Mouse (Mus musculus) telencephalon, adult 2 months (tissue): ENCODE data around the gene 2200002J24Rik.

Experiments used
- DNase-seq: peaks from one replicate; pipeline ENCODE4 v3.0.0-alpha.2; 2011; ENCODE audit warnings: low read depth, low spot score

The 2200002J24Rik gene

DNA sequence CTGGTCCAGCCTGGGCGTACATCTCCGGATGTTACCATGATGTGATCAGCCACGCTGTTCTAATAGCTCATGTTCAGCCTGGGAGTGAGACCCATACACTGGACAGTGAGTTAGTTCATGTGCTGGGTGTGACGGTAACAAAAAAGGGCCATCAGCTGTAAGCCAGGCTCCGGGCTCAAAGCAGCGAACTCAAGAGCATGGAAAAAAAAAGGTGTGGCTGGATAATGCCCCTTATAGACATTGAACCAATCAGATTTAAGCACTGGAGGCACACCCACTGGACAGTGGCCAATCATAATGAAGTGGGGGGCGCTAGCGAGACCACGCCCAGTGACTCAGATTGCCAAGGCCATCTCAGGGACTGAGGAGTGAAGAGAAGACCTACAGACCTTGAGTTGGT is at the start of gene 2200002J24Rik:
Gene 2200002J24Rik (plus strand): TSS at position 338 of the 400 bp plus-strand sequence.
- DNase-seq, result no peak

DNA sequence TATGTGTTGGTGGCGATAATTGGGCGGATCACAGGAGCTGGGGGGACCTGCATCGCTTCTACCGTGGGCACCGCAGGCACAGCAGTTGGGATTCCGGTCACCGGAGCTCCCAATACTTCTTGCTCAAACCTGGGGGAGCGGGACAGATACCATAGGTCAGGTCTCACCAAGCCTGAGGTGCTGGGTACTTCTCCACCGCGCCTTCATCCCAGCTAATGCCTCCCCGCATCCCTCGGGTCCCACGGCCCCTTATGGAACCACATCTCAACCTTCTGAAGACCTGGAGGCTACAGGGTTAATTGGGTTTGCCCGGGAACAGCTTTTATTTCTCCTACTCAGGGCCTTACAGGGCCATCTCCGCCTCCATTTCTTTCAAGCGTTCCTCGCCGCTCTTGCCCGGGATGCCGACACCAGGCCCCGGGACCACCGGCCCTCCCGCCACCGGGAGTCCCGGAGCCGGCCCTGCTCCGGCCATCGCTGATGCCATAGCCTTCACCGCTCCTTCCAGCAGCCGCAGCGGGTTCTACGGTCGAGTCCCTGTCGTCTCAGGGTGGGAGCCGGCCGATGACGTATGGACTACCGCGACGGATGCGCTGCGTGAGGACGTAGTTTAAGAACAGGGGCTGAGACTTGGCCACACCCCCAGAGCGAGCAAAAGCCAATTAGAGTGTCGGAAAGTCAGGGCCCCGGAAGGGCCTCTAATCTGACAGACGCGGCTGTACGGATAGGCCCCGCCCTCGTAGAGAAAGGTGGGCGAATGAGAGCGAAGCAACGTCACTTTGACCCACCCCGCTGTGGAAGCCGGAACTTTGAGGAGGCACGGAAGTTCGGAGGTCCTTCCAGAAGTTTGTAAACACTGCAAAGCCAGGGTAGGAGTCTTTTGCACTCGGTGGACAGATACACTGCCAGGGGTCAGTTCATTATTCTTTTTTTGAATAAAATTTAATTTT is 48.9 kb upstream of the 2200002J24Rik start, which contains the start of gene Rbm42:
Gene Rbm42 (minus strand): TSS at position 727 of the 950 bp plus-strand sequence.
- DNase-seq, result peak; percentile 99

DNA sequence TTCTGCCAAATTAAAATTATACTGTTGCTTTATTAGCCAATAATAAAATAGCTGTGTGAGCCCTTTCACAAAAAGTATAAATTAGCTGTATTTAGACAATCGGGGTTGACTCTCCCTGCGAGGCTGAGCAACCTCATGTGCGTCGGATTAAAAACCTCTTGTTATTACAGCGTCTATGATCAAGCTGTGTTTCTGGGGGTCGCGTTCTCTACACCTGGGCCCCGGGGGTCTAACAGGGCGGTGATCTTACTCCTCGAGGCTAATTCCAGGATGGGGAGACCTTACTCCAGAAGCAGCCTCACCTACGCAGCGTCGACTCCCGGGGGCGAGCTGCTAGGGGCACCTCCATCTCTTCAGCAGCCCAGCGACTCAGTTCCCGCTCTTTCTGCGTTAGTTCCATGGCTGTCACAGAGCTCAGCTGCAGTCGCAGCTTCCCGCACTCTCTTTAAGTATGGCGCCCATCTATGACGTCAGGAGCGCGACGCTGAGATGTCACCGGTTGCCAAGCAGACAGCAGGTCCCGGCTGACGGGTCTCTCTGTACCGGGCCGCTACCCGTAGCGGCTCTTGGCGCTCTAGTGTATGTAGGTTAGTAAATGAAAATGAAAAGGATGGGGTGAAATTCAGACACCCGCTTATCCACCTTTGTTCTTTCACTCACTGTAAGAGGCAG is 34.1 kb upstream of the 2200002J24Rik start, which contains the start of gene Haus5:
Gene Haus5 (minus strand): TSS at position 466 of the 672 bp plus-strand sequence.
- peak; percentile 91 for DNase-seq

DNA sequence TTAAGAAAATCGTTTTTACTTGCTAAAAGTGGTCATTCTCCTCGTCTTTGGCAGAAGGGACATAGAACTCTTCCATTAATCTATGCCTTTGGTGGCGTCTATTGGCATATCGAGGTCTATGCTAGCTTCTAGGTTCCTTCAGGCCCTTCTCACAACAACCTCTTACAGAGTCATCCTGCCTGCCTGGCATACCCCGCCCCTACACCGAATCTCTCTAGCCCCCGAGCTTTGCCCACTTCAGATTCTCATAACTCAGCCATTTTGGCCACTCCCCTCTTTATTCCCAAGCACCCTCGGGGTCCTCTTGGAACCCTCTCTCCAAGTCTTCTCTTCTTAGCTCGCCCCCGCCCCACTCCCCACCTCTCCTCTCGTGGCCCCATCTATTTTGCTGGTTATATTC is 33.4 kb upstream of the 2200002J24Rik start:
- no peak for DNase-seq

DNA sequence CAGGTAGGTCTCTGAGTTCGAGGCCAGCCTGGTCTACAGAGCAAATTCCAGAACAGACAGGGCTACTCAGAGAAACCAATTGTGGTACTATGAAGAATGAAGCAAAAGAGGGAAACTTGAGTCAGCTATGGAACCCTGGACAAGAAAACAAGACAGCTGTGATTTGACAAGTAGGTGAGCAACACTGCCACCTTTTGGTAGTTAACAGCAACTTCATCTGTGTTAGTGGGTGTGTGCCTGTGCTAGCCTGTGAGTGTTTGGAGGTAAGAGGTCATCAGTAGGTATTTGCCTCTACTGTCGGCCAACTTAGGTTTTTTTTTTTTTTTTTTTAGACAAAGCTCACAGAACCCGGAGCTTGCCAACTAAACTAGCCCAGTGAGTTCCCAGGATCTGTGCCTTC is 29.5 kb upstream of the 2200002J24Rik start:
- DNase-seq, result no peak

DNA sequence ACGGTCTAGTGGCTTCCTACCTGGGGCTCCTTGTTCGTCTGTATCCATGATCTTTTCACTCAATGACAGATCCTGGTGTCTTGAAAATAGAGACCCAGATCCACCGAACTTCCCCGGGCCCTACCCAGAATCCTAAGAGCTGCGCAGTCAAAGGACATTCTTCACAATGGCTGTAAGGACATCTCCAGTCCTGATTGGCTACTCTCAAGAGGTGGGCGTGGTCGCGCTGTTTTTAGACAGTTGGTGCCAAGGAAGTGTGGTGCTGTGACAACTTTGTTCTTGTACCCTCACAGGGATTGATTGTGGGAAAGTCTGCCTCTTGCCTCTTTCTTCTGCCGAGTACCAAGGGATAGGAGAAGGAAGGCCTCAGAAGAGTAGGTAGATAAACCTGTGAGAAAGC is 27.2 kb upstream of the 2200002J24Rik start, which contains the start of gene Pmis2:
Gene Pmis2 (minus strand): TSS at position 126 of the 400 bp plus-strand sequence.
- DNase-seq, result no peak

DNA sequence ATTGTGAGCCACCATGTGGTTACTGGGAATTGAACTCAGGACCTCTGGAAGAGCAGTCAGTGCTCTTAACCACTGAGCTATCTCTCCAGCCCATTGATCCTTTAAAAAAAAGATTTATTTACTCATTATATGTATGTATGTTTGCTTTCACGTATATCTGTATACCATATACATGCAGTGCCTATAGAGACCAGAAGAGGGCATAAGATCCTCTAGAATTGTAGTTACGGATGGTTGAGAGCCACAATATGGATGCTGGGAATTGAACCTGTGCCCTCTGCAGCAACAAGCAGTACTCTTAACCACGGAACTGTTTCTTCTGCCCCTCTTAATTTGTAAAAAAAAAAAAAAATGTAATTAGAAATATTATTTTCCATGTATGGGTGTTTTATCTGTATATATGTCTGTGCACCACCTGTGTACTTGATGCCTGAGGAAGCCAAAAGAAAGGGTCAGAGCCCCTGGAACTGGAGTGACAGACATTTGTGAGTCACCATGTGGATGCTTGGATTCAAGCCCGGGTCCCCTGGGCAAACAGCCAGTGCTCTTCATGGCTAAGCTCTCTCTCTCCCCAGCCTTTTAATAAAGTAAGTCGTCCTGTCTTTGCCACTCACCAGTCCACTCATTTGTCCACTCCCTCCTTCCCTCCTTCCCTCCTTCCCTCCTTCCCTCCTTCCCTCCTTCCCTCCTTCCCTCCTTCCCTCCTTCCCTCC is 20.3 kb upstream of the 2200002J24Rik start:
- no peak for DNase-seq

DNA sequence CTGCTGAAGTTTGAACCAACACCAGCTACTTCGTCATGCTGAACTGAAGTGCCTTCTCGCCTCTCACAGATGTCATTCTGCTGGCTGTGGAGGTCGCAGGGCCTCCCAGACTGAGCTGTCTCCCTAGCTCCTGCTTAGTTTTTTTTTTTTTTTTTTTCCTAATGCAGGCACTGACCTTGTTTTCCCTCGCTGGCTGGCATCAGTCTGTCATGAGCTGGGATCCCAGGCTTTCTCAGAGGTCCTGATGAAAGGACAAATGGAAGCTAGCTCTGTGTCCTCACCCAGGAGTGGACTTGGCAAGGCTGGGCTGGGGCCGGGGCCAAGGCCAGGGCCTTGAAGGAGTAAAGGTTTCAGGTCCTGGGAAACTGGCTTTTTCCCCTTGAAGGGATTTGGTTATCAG is 16.8 kb upstream of the 2200002J24Rik start:
- DNase-seq, result no peak

DNA sequence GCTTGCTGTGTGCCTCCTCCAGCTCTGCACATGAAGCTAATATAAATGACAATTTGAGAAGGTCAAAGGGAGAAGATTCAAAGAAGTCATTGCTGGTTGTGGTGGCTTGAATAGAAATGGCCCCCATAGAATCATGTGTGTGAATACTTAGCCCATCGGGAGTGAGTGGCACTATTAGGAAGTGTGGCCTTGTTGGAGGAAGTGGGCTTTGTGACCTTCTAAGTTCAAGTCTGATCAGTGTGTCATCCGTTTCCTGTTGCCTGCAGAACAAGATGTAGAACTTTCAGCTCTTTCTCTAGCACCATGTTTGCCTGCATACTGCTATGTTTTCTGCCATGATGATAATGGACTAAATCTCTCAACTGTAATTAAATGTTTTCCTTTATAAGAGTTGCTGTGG is 15.3 kb upstream of the 2200002J24Rik start:
- DNase-seq, result no peak

DNA sequence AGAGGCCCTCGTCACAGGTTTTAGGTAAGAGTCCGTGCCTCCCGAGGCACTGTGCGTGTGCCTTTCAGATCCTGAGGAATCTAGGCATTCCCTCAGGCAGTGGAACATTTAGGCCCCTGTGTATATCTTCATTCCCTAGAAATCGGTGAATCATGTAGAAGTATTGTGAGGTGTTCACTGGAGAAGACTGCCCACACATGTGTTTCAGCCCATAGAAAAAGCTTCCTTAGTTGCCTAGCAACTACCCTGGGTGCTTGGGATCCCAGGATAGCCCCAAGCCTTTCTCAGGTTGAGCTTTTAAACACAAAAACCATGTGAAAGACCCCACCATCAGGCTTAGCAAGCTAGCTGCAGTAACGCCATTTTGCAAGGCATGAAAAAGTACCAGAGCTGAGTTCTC is 10.4 kb upstream of the 2200002J24Rik start:
- DNase-seq, result no peak

DNA sequence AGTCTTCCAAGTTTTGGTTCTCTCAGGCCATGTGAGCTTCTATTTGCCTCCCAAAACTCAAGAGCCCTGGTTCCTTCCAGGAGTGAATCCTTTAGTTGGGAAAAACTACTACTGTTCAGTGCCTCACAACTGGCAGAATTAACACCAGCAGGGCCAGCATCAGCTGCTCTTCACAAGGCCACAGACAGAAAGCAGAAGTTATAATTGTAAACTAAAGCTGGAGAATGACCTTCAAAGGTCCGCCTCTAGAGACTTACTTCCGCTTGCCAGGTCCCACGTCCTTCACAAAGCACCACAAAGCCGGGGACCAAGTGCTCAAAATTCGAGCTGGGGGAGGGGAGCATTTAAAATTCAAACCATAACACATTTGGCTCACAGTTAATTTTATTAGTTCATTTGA is 625 bp upstream of the 2200002J24Rik start:
- no peak for DNase-seq

DNA sequence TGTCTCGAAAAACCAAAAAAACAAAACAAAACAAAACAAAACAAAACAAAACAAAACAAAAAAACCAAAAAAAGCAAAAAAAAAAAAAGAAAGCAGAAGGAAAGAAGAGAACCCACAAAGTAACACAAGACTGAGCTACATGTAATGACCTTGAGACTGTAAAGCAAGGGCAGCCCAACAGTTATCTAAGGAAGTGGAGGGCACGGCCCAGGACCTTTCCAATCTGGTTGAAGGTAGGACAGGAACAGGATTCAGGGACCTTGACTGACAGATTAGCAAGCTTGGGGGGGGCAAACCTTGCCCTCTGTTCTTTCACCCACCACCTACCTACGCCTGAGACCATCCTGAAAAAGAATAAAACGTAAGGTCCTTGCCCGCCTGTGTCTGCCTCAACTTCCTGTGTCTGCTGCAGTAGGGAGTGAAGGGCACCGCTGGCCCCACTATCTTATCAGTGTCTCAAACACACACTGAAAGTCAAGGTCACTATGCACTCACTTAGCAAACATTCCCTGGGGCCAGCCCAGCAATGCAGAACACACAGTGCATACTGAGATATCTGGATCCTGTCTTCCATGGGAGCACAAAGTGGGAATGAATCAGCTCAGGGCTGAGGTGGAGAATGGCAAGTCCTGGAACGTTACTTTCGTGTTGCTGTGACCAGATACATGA is 7.6 kb downstream of the 2200002J24Rik start:
- DNase-seq, result no peak

DNA sequence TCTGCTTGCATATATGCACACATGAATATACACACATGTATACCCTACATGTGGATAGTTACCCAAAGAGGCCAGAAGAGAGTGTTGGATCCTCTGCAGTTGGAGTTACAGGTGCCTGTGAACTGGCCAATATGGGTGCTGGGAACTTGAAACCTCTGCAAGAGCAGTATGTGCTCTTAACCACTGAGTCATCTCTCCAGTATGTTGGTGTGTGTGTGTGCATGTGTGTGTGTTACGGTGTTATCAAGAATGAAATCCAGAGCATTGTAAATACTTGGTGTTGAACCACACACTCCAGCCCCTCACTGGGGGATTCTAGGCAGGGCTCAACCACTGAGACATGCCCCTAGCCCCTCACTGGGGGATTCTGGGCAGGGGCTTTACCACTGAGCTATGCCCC is 8.7 kb downstream of the 2200002J24Rik start:
- no peak for DNase-seq

DNA sequence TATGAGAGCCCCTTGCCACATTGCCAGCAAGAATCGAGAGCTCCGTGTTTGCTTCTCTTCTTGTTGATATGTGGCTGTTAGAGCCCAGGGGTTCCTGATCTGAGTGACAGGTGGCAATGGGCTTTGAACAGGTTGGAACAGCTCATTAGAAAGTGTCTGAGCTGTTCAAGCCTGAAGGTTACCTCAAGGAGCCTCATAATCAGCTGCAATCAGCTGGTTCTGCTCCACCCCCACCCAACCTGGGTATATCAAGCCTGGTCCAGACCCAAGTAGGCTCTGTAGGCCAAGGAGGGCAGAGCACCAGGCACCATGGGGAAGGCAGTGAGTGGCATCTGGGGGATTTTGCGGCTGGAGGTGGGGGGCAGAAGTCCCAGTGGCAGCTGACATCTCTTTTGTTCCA is 13.2 kb downstream of the 2200002J24Rik start, which contains the start of gene Atp4a:
Gene Atp4a (plus strand): TSS at position 268 of the 400 bp plus-strand sequence.
- no peak for DNase-seq

DNA sequence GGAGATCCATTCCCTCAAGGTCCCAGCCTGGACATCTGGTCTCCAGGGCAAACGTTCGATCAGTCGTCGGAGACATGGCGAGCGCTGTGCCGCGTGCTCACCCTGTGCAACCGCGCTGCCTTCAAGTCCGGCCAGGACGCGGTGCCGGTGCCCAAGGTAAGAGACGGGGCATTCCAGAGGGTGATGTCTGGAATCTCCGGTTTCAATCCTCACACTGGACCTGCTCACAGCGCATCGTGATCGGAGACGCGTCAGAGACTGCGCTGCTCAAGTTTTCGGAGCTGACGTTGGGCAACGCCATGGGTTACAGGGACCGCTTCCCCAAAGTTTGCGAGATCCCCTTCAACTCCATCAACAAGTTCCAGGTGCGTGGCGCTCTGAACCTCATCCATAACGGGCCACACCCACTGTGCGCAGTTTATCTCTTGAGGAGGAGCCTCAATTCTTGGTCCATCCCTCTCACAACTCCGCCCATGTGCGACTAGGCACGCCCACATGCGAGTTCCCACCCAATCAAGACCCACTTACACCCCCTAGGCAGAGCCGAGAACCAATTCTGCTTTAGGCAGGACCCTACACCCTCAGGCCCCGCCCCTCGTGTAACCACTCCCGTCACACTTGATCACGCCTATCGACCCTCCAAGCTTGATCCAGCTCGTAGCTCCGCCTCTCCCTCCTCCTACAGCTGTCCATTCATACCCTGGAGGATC is 18.4 kb downstream of the 2200002J24Rik start:
- peak; percentile 36 for DNase-seq

DNA sequence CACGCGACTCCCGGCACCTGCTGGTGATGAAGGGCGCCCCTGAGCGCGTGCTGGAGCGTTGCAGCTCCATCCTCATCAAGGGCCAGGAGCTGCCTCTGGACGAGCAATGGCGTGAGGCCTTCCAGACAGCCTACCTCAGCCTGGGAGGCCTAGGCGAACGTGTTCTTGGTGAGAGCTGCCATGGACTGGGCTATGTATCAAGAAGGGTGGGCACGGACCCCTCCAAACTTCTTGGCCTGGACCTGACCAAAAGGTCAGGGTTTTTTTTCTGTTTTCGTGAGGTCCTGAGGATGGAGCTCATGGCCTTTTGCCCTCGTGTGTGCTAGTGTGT is 19.0 kb downstream of the 2200002J24Rik start:
- DNase-seq, result no peak

DNA sequence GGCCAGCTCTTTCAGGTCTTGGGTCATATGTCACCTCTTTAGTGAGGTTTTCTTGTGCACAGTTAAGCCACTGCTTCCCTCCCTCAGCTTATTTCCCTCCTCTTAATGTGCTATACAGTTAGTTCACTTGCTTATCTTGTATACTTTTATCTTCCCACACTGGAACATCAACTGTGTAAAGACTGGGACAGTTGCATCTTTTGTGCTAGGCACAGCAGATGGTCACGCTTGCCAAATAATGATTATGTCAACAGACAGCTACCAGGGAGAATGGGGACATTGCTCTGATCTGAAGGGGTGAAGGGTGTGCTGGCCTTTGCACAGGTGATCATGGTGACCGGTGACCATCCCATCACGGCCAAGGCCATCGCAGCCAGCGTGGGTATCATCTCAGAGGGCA is 20.9 kb downstream of the 2200002J24Rik start:
- DNase-seq, result no peak

DNA sequence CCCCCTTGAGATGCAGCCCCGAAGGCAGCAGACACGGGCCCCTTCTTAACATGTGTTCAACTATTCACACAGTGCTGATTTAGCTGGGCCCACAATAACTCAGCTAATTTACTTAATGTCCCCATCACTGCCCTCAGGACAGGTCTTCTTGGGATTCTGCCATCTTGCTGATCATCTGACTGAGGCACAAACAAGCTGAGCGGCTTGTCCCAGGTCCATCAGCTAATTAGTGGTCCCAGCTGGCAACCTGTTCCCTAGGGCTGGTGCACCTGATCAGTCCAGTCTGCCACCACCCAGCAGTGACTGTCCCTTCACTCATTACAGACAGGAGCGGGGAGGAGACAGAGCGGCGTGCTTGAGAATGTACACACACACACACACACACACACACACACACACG is 22.6 kb downstream of the 2200002J24Rik start:
- no peak for DNase-seq

DNA sequence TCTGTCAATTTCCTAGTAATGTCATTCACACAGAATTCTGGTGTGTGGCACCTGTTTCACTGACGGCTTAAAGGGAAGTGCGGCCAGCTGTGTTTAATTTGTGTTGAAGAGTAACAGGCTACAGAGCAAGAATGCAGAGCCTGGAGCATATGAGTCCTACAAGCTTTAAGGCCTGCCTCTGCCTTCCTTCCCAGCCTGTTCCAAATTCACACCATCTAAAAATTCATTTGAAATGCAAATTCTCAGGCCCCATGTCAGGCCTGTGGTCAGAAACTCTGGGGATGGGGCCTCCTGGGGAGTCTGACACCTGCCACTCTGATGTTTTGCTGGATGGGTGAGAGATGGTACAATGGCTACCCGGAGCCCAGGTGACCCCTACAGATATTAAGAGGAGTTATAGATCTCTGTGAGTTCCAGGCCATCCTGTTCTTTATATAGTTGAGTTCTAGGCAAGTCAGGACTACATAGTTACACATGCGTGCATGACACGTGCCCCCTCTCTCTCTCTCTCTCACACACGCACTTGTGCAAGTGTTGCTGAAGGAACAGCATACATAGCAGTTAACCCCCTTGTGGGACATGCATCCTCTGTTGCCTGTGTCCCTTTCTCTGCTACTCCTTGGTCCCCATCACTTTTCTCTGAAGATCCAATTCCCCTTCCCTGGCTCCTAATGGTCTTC is 24.7 kb downstream of the 2200002J24Rik start:
- no peak for DNase-seq

DNA sequence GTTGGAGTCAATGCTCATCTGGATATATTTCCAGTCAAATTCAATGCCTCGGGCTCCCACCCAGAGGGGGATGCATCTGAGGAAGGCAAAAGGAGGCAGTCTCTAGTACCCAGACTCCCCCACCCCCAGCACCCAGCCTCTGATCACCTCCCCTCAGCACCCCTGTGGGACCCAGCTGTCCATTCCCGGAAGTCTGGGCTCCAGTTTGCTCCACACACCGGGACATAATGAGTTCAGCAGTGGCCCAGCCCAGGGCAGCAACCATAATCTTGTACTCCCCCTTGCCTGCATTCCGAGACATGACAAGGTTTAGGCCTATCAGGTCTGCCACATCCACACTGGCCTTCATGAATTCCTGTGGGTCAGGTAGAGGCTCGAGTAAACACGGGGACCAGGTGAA is 29.5 kb downstream of the 2200002J24Rik start:
- DNase-seq, result no peak
